Mouse (Mus musculus): ENCODE measurements around the gene Med28. TPM values are rescaled to one million over a fixed set of nuclear protein-coding genes. Genes with fewer than 3 reads are reported as not detected.
A peak's percentile ranks its signal among the peaks of the same experiment; 100 is the strongest.

The Med28 gene
- polyA plus RNA-seq (2015; fragmentation: Nextera tagmentation; extraction: Ambion mirVana), result 256 and 263 TPM in 2 replicates

DNA sequence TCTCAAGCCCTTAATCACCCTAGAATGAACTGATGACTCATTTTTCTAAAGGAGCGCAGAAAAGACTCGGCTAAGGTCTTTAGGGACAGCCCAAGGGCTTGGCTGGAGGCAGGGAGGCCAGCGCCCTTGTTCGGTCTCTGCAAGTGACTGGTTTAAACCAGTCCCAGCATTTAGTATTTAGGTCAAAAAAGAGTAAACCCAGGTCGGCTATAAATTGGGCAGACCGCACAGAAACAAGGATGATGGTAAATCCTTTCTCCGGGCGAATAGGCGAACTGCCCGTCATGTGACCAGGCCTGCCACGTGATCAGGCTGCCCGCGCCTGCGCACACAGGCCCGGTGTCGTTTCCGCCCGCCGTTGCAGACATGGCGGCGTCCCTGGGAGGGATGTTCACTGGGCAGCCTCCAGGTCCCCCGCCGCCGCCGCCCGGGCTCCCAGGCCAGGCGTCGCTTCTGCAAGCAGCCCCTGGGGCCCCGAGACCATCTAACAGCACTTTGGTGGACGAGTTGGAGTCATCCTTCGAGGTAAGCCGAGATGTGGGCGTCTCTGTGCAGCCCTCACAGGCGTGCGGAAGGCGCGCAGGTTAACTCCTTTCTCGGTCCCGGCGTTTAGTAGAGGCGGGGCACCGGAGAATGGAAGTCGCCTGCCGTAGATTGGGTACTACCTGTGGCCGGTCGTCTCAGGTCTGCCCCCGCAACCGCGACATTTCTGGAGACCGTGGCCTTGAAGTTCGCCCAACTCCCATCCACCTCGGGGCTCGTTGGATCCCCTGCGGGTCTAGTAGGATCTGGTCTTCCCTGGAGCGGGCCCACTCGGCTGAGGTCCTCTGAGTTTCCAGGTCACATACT, at the start of gene Med28:
TSS of gene Med28 (plus strand) at position 270 of the 849 bp plus-strand sequence.
- H3K27ac ChIP-seq, result no peak within 1 kb of the TSS; the same call in 1 of the 2 replicates
- WGBS, result 2% methylated on average over 56 of the region's 56 CpGs
- ATAC-seq (ENCODE audit: low FRiP score, low read depth), result peak; percentile 97

DNA sequence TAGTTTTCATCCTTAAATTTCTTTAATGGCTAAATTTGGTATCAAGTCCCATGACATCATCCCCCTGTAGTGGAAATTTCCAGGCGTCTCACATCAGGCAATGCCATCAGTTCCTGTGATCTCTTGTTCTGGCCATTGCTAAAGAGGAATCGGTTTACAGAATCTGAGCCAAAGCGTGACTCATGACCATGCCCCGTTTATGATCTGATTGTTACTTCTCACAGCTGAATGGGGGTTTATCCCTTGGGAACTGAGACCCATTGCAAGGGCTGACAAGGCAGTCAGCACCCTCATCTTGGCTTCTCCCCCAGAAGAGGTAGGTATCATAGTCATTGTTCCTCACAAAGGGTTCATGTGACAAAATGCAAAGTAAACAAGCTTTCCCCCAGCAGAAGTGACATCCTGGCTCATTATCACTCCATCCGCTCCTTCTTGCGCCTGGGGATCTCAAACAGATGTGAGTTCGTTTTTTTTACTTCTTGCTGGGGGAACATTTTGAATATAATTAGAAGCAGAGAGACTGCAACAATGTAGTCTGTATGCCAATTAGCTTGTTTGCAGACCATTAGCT, 47.1 kb upstream of the Med28 start:
- Histone ChIP-seq H3K36me3 (no peaks in the 10 kb centered on the region), H3K4me3 (no peak overlapping the region), H3K27ac (no peak overlapping the region), H3K9ac (no peak overlapping the region), H3K27me3 (no peaks in the 10 kb centered on the region), H3K4me2 (replicated peaks) (no peak overlapping the region), H3K9me3 (no peaks in the 10 kb centered on the region), H3K4me1 (peaks cover 13% of the 10 kb centered on the region)
- WGBS, result 32% methylated on average over 7 of the region's 7 CpGs
- ATAC-seq (ENCODE audit: low FRiP score, low read depth), result no peak

More for the DNA sequence above, at the start of gene Med28:
- no peaks in the 10 kb centered on the region for H3K27me3 ChIP-seq
- H3K9me3 ChIP-seq, result no peaks in the 10 kb centered on the region
- H3K36me3 ChIP-seq, result peaks cover 19% of the 10 kb centered on the region
- H3K9ac ChIP-seq, result peak within 1 kb of the TSS; percentile 95
- peak within 1 kb of the TSS; percentile 94 for H3K4me3 ChIP-seq
- peaks cover 18% of the 10 kb centered on the region for H3K4me1 ChIP-seq
- H3K4me2 ChIP-seq (replicated peaks), result peak within 1 kb of the TSS; percentile 94

GRCm38 (mm10) chr5:45473521-45473920, 46.5 kb upstream of the Med28 start:
- H3K36me3 ChIP-seq, result no peaks in the 10 kb centered on the region
- H3K4me1 ChIP-seq, result peaks cover 13% of the 10 kb centered on the region
- no peaks in the 10 kb centered on the region for H3K27me3 ChIP-seq
- 82% methylated on average over 1 of the region's 1 CpGs for WGBS
- H3K27ac ChIP-seq, result no peak overlapping the region
- no peak for ATAC-seq (ENCODE audit: low FRiP score, low read depth)
- H3K4me2 ChIP-seq (replicated peaks), result no peak overlapping the region
- no peak overlapping the region for H3K9ac ChIP-seq
- H3K4me3 ChIP-seq, result no peak overlapping the region
- H3K9me3 ChIP-seq, result no peaks in the 10 kb centered on the region

- no peak overlapping the region for H3K4me3 ChIP-seq
- no peak overlapping the region for H3K27ac ChIP-seq
- peaks cover 13% of the 10 kb centered on the region for H3K4me1 ChIP-seq
- ATAC-seq (ENCODE audit: low FRiP score, low read depth), result peak; percentile 54; the same call in 1 of the 2 replicates
- H3K9ac ChIP-seq, result no peak overlapping the region
- H3K4me2 ChIP-seq (replicated peaks), result no peak overlapping the region
- H3K9me3 ChIP-seq, result no peaks in the 10 kb centered on the region
- H3K36me3 ChIP-seq, result no peaks in the 10 kb centered on the region
- no peaks in the 10 kb centered on the region for H3K27me3 ChIP-seq
- WGBS, result 29% methylated on average over 6 of the region's 6 CpGs
Observed at GRCm38 (mm10) chr5:45474215-45474614, 45.8 kb upstream of the Med28 start.

- Histone ChIP-seq H3K4me1 (peaks cover 13% of the 10 kb centered on the region), H3K9ac (no peak overlapping the region), H3K36me3 (no peaks in the 10 kb centered on the region), H3K4me2 (replicated peaks) (no peak overlapping the region), H3K9me3 (no peaks in the 10 kb centered on the region), H3K27ac (no peak overlapping the region), H3K4me3 (no peak overlapping the region), H3K27me3 (no peaks in the 10 kb centered on the region)
- no peak for ATAC-seq (ENCODE audit: low FRiP score, low read depth)
- WGBS, result 78% methylated on average over 3 of the region's 4 CpGs
Observed at GRCm38 (mm10) chr5:45474758-45475157, 45.3 kb upstream of the Med28 start.

DNA sequence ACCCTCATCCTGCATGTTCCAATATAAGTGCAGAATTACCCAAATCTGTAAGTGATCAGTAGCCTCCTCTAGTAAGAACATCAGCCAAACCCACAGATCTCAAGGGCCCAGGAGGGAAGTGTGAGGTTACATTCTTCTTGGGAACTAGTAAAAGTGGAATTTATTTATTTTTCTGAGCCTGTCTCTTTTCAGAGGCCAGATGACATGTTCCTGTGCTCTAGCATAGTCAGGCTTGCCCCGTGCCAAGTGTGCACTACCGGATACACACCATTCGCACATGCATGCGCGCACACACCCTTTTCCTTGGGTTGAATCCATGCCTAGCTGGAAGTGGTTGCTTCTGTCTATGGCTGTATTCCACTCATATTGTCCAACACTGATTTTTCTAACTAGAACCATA, 44.3 kb upstream of the Med28 start:
- Histone ChIP-seq H3K4me1 (peaks cover 13% of the 10 kb centered on the region), H3K4me2 (replicated peaks) (no peak overlapping the region), H3K9me3 (no peaks in the 10 kb centered on the region), H3K36me3 (no peaks in the 10 kb centered on the region), H3K27me3 (no peaks in the 10 kb centered on the region), H3K9ac (no peak overlapping the region), H3K4me3 (no peak overlapping the region), H3K27ac (no peak overlapping the region)
- 83% methylated on average over 5 of the region's 5 CpGs for WGBS
- ATAC-seq (ENCODE audit: low FRiP score, low read depth), result peak; percentile 34; the same call in 1 of the 2 replicates

GRCm38 (mm10) chr5:45476288-45476687, 43.7 kb upstream of the Med28 start:
- WGBS, result 61% methylated on average over 6 of the region's 6 CpGs

DNA sequence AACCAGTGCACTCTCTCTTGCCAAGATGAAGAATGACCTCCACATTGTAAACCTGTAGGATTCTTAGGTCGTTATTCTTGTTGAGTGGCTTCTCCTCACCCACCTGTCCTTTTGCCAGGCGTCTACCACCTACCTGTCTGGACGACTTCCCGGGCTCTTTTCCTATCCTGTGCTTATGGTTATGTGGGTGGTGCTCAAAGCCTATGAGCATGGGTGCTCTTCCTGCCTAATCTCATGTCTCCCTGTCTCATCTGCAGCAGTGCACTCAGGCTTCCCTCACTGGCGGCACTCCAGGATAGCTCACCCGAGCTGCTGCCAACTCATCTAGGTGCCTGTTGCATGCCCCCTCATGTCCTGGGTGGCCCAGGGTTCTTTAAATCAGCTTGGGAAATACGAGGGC, 42.4 kb upstream of the Med28 start:
- Histone ChIP-seq H3K9me3 (no peaks in the 10 kb centered on the region), H3K9ac (no peak overlapping the region), H3K4me1 (peaks cover 13% of the 10 kb centered on the region), H3K36me3 (no peaks in the 10 kb centered on the region), H3K4me2 (replicated peaks) (no peak overlapping the region), H3K27ac (no peak overlapping the region), H3K27me3 (no peaks in the 10 kb centered on the region), H3K4me3 (no peak overlapping the region)
- ATAC-seq (ENCODE audit: low FRiP score, low read depth), result no peak
- 76% methylated on average over 7 of the region's 7 CpGs for WGBS

More at GRCm38 (mm10) chr5:45476288-45476687, 43.7 kb upstream of the Med28 start:
- Histone ChIP-seq H3K27ac (no peak overlapping the region), H3K4me3 (no peak overlapping the region), H3K36me3 (no peaks in the 10 kb centered on the region), H3K9ac (no peak overlapping the region), H3K4me1 (peaks cover 13% of the 10 kb centered on the region), H3K27me3 (no peaks in the 10 kb centered on the region), H3K4me2 (replicated peaks) (no peak overlapping the region), H3K9me3 (no peaks in the 10 kb centered on the region)
- no peak for ATAC-seq (ENCODE audit: low FRiP score, low read depth)

DNA sequence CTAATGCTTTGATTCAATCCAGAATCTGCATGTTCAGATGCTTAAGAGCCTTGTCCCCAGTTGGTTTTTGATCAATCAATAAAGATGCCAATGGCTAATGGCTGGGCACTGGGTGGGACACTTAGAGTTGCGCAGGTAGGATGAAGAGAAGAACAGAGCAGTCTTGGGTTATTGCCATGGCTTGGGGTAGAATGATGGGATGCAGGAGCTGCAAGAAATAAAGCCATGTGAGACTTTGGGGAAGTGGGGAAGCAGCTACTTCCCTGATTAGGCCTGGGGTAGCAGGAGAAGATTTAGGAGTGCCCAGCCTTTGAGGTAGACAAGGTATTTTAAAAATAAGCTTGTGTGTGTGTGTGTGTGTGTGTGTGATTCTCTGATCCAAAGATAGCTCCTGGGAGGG, 40.0 kb upstream of the Med28 start:
- H3K27me3 ChIP-seq, result no peaks in the 10 kb centered on the region
- 92% methylated on average over 1 of the region's 1 CpGs for WGBS
- no peak overlapping the region for H3K27ac ChIP-seq
- no peaks in the 10 kb centered on the region for H3K36me3 ChIP-seq
- H3K9ac ChIP-seq, result no peak overlapping the region
- H3K4me2 ChIP-seq (replicated peaks), result no peak overlapping the region
- no peak for ATAC-seq (ENCODE audit: low FRiP score, low read depth)
- H3K9me3 ChIP-seq, result no peaks in the 10 kb centered on the region
- no peak overlapping the region for H3K4me3 ChIP-seq
- peaks cover 13% of the 10 kb centered on the region for H3K4me1 ChIP-seq

- no peaks in the 10 kb centered on the region for H3K36me3 ChIP-seq
- H3K4me1 ChIP-seq, result peaks cover 5% of the 10 kb centered on the region
- H3K4me3 ChIP-seq, result no peak overlapping the region
- no peak overlapping the region for H3K4me2 ChIP-seq (replicated peaks)
- H3K27ac ChIP-seq, result no peak overlapping the region
- no peaks in the 10 kb centered on the region for H3K9me3 ChIP-seq
- 88% methylated on average over 2 of the region's 2 CpGs for WGBS
- no peak for ATAC-seq (ENCODE audit: low FRiP score, low read depth)
- no peaks in the 10 kb centered on the region for H3K27me3 ChIP-seq
- no peak overlapping the region for H3K9ac ChIP-seq
Observed at GRCm38 (mm10) chr5:45481125-45481524, 38.9 kb upstream of the Med28 start.

DNA sequence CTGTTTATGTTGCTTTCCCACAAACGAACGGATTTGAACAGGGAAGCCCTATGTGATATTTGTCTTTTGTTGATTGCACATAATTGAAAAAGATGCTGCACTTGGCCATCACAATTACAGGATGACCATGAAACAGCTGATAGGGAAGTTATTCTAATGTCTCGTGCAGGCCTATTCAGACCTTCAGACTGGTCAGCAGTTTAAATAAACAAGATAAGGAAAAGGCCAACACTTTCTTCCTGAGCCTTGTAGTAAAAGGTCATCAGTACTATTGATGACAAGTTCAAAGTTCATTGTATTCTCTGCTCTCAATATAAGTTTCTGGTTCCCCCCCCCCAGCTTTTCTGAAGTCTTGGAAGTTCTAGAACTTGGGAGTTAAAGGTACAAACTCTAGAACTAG, 37.4 kb upstream of the Med28 start:
- Histone ChIP-seq H3K4me2 (replicated peaks) (no peak overlapping the region), H3K27me3 (no peaks in the 10 kb centered on the region), H3K9me3 (no peaks in the 10 kb centered on the region), H3K27ac (no peak overlapping the region), H3K4me1 (no peaks in the 10 kb centered on the region), H3K9ac (no peak overlapping the region), H3K4me3 (no peak overlapping the region), H3K36me3 (no peaks in the 10 kb centered on the region)
- WGBS, result 77% methylated on average over 3 of the region's 3 CpGs
- no peak for ATAC-seq (ENCODE audit: low FRiP score, low read depth)

- peak; percentile 57; the same call in 1 of the 2 replicates for ATAC-seq (ENCODE audit: low FRiP score, low read depth)
- H3K9me3 ChIP-seq, result no peaks in the 10 kb centered on the region
- H3K27ac ChIP-seq, result no peak overlapping the region
- no peaks in the 10 kb centered on the region for H3K36me3 ChIP-seq
- H3K9ac ChIP-seq, result no peak overlapping the region
- no peak overlapping the region for H3K4me2 ChIP-seq (replicated peaks)
- H3K27me3 ChIP-seq, result no peaks in the 10 kb centered on the region
- 58% methylated on average over 1 of the region's 1 CpGs for WGBS
- no peaks in the 10 kb centered on the region for H3K4me1 ChIP-seq
- H3K4me3 ChIP-seq, result no peak overlapping the region
Observed at GRCm38 (mm10) chr5:45483654-45484053, 36.4 kb upstream of the Med28 start.
